Mouse (Mus musculus) heart, embryonic 12.5 days (tissue): ENCODE results near the gene Uimc1. TPM values are rescaled to one million over a fixed set of nuclear protein-coding genes. Genes with fewer than 3 reads are reported as not detected.

ENCODE experiments used
- ATAC-seq: fragments of 200-750 bp; cut with Nextera tagmentation; 2 replicates; pipeline ENCODE4 v1.8.0; 2017; ENCODE audit warnings: moderate TSS enrichment, moderate library complexity; ENCODE audit not compliant: insufficient number of reproducible peaks, low FRiP score
- H3K27ac ChIP-seq: fragments of 300-500 bp; sonication (generic); 2 replicates; pipeline ENCODE4 v1.5.1; 2016; ENCODE audit warnings: mild to moderate bottlenecking, moderate library complexity; ENCODE audit not compliant: poor library complexity, severe bottlenecking
- H3K27me3 ChIP-seq: fragments of 300-500 bp; sonication (generic); replicated peaks from 2 replicates; pipeline ENCODE4 v1.6.1; 2016; ENCODE audit warnings: mild to moderate bottlenecking, moderate library complexity
- H3K36me3 ChIP-seq: fragments of 300-500 bp; sonication (generic); 2 replicates; pipeline ENCODE4 v1.6.1; 2016; ENCODE audit warnings: mild to moderate bottlenecking, moderate library complexity
- H3K4me1 ChIP-seq: fragments of 300-500 bp; sonication (generic); replicated peaks from 2 replicates; pipeline ENCODE4 v1.6.1; 2016; ENCODE audit warnings: mild to moderate bottlenecking
- H3K4me2 ChIP-seq: fragments of 300-500 bp; sonication (generic); 2 replicates; pipeline ENCODE4 v1.6.1; 2016; ENCODE audit warnings: mild to moderate bottlenecking, moderate library complexity
- H3K4me3 ChIP-seq: fragments of 300-500 bp; sonication (generic); 2 replicates; pipeline ENCODE4 v1.5.1; 2016; ENCODE audit warnings: mild to moderate bottlenecking
- H3K9ac ChIP-seq: fragments of 300-500 bp; sonication (generic); 2 replicates; pipeline ENCODE4 v1.6.1; 2016; ENCODE audit warnings: mild to moderate bottlenecking, moderate library complexity
- H3K9me3 ChIP-seq: fragments of 300-500 bp; sonication (generic); replicated peaks from 2 replicates; pipeline ENCODE4 v1.6.1; 2016; ENCODE audit warnings: mild to moderate bottlenecking, moderate library complexity
- WGBS: fragments of 180-500 bp; shearing (Covaris S2); methylation state at CpG from one replicate; pipeline ENCODE4 v1.1.7; 2016; 5-methylcytosine and 5-hydroxymethylcytosine counted together
- polyA plus RNA-seq: library from polyadenylated mRNA; unstranded; fragments of >200 nt; fragmentation: Nextera tagmentation; extraction: Ambion mirVana; gene quantifications from 2 replicates; pipeline ENCODE4 v1.2.1, GENCODE M21; 2016

Uimc1 gene
- 14.3 and 15.4 TPM in 2 replicates for polyA plus RNA-seq

GRCm38 (mm10) chr13:55099726-55100478 is at the start of gene Uimc1:
Uimc1 (minus strand) TSS chr13:55100300.
- H3K9me3 ChIP-seq = no peaks in the 10 kb centered on the region
- peak; percentile 93 for ATAC-seq
- H3K36me3 ChIP-seq = no peaks in the 10 kb centered on the region
- H3K4me3 ChIP-seq = peak within 1 kb of the TSS; percentile 89
- H3K9ac ChIP-seq = peak within 1 kb of the TSS; percentile 97
- peak within 1 kb of the TSS; percentile 94 for H3K27ac ChIP-seq
- peak within 1 kb of the TSS; percentile 74 for H3K4me2 ChIP-seq
- peaks cover 6% of the 10 kb centered on the region for H3K4me1 ChIP-seq
- no peaks in the 10 kb centered on the region for H3K27me3 ChIP-seq
- WGBS = under 1% methylated on average over 78 of the region's 81 CpGs

GRCm38 (mm10) chr13:55140271-55140670 is 40.2 kb upstream of the Uimc1 start:
- Histone ChIP-seq H3K27ac (no peak overlapping the region), H3K9ac (no peak overlapping the region), H3K36me3 (no peaks in the 10 kb centered on the region), H3K4me2 (no peak overlapping the region), H3K4me3 (no peak overlapping the region), H3K9me3 (no peaks in the 10 kb centered on the region; the same call in 1 of the 2 replicates), H3K4me1 (peaks cover 1% of the 10 kb centered on the region; the same call in 1 of the 2 replicates), H3K27me3 (no peaks in the 10 kb centered on the region)
- no peak for ATAC-seq
- WGBS = 69% methylated on average over 2 of the region's 2 CpGs

DNA sequence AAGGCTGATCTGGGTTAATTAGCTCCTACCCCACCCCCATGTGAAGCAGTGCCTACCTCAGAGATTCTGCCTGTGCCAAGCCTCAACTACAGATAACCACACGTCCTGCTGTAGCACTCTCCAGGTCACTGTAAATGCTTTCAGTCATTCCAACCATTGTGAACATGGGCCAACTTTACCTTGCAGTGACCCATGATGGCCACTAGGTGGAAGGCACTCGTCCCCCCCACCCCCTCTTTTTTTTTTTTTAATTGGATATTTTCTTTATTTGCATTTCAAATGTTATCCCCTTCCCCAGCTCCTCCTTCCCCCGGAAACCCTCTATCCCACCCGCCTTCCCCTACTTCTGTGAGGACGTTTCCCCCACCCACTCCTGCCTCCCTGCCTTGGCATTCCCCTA is 35.3 kb upstream of the Uimc1 start:
- Histone ChIP-seq H3K27me3 (no peaks in the 10 kb centered on the region), H3K4me3 (no peak overlapping the region), H3K4me1 (peaks cover 5% of the 10 kb centered on the region; the same call in 1 of the 2 replicates), H3K27ac (no peak overlapping the region), H3K9me3 (no peaks in the 10 kb centered on the region; the same call in 1 of the 2 replicates), H3K9ac (no peak overlapping the region), H3K36me3 (peaks cover 41% of the 10 kb centered on the region), H3K4me2 (no peak overlapping the region)
- WGBS = 2% methylated on average over 5 of the region's 5 CpGs
- no peak for ATAC-seq

- no peak within 1 kb of the TSS for H3K4me2 ChIP-seq
- peaks cover 59% of the 10 kb centered on the region for H3K36me3 ChIP-seq
- 92% methylated on average over 2 of the region's 2 CpGs for WGBS
- no peaks in the 10 kb centered on the region for H3K9me3 ChIP-seq
- no peak within 1 kb of the TSS for H3K4me3 ChIP-seq
- no peak within 1 kb of the TSS for H3K27ac ChIP-seq
- H3K27me3 ChIP-seq = no peaks in the 10 kb centered on the region
- H3K9ac ChIP-seq = no peak within 1 kb of the TSS
- no peak for ATAC-seq
- peaks cover 5% of the 10 kb centered on the region; the same call in 1 of the 2 replicates for H3K4me1 ChIP-seq
Observed at GRCm38 (mm10) chr13:55133448-55133847, 33.3 kb upstream of the Uimc1 start, which contains the start of gene Gm17617. Gm17617 (minus strand) TSS chr13:55133548.

DNA sequence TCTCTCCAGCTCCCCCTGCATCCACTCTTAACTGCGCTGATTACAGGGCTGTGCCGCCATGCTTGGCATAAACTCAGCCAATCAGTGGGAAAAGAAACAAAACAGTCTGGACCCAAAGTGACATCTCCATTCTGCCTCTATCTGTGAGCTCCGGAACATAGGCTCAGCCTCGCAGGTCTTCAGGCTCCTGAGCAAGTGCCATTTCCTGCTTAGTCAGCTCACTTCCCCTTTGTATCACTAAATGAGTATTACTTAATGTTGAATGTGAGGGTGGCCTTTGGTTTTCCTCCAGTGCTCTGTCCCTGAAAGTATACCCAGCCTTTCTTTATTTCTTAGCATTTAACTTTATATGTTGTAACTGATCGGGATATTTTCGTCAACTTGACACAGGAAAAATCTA is 24.8 kb upstream of the Uimc1 start:
- no peaks in the 10 kb centered on the region for H3K4me1 ChIP-seq
- peaks cover 71% of the 10 kb centered on the region for H3K36me3 ChIP-seq
- H3K27ac ChIP-seq = no peak overlapping the region
- H3K4me2 ChIP-seq = no peak overlapping the region
- no peak for ATAC-seq
- 86% methylated on average over 6 of the region's 6 CpGs for WGBS
- no peaks in the 10 kb centered on the region for H3K27me3 ChIP-seq
- no peak overlapping the region for H3K9ac ChIP-seq
- H3K4me3 ChIP-seq = no peak overlapping the region
- no peaks in the 10 kb centered on the region for H3K9me3 ChIP-seq

GRCm38 (mm10) chr13:55114375-55114774 is 14.3 kb upstream of the Uimc1 start:
- no peak overlapping the region for H3K27ac ChIP-seq
- H3K4me1 ChIP-seq = no peaks in the 10 kb centered on the region
- H3K4me2 ChIP-seq = no peak overlapping the region
- peaks cover 68% of the 10 kb centered on the region for H3K36me3 ChIP-seq
- no peaks in the 10 kb centered on the region for H3K9me3 ChIP-seq
- no peak overlapping the region for H3K9ac ChIP-seq
- 57% methylated on average over 6 of the region's 6 CpGs for WGBS
- no peak overlapping the region for H3K4me3 ChIP-seq
- no peak for ATAC-seq
- H3K27me3 ChIP-seq = no peaks in the 10 kb centered on the region

DNA sequence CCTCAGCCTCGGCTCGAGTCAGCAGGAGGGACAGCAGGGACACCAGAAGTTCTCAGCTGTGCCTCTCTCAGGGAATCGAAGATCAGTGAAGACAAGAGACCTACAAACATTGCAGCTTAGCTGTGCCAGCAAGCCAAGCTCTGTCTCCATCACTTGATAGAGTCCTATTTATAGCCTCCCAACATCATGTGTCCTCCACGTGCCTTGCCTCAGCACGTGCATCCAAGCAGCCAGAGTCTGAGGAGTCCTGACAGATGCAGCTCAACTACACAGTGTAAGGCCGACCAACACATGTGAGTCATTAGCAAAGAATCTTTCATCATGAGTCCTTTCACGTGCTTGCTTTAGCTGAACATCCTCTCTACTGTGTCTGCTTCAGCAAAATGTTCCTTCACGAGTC is 7.6 kb upstream of the Uimc1 start:
- WGBS = 46% methylated on average over 8 of the region's 8 CpGs
- Histone ChIP-seq H3K36me3 (peaks cover 24% of the 10 kb centered on the region), H3K4me1 (peaks cover 24% of the 10 kb centered on the region), H3K4me3 (no peak overlapping the region), H3K9ac (peak overlapping the region; percentile 48; the same call in 1 of the 2 replicates), H3K27ac (peak overlapping the region; percentile 91), H3K4me2 (peak overlapping the region; percentile 42; the same call in 1 of the 2 replicates), H3K27me3 (no peaks in the 10 kb centered on the region), H3K9me3 (no peaks in the 10 kb centered on the region)
- no peak for ATAC-seq

GRCm38 (mm10) chr13:55107116-55107515 is 7.0 kb upstream of the Uimc1 start:
- H3K27ac ChIP-seq = peak overlapping the region; percentile 91
- no peaks in the 10 kb centered on the region for H3K27me3 ChIP-seq
- H3K9me3 ChIP-seq = no peaks in the 10 kb centered on the region
- H3K9ac ChIP-seq = peak overlapping the region; percentile 48; the same call in 1 of the 2 replicates
- H3K4me1 ChIP-seq = peaks cover 24% of the 10 kb centered on the region
- 81% methylated on average over 4 of the region's 4 CpGs for WGBS
- ATAC-seq = no peak
- 0 out of 2 replicates have a peak overlapping the region, but pooled peaks have one; percentile 6 for H3K4me3 ChIP-seq
- peaks cover 24% of the 10 kb centered on the region for H3K36me3 ChIP-seq
- H3K4me2 ChIP-seq = peak overlapping the region; percentile 42; the same call in 1 of the 2 replicates

GRCm38 (mm10) chr13:55105953-55106691 is 6.0 kb upstream of the Uimc1 start:
- peak overlapping the region; percentile 91 for H3K4me3 ChIP-seq
- no peaks in the 10 kb centered on the region for H3K27me3 ChIP-seq
- no peaks in the 10 kb centered on the region for H3K9me3 ChIP-seq
- H3K27ac ChIP-seq = peak overlapping the region; percentile 85
- peak overlapping the region; percentile 75 for H3K4me2 ChIP-seq
- peak overlapping the region; percentile 89 for H3K9ac ChIP-seq
- ATAC-seq = no peak
- H3K36me3 ChIP-seq = peaks cover 21% of the 10 kb centered on the region
- H3K4me1 ChIP-seq = peaks cover 24% of the 10 kb centered on the region
- WGBS = 15% methylated on average over 8 of the region's 8 CpGs

DNA sequence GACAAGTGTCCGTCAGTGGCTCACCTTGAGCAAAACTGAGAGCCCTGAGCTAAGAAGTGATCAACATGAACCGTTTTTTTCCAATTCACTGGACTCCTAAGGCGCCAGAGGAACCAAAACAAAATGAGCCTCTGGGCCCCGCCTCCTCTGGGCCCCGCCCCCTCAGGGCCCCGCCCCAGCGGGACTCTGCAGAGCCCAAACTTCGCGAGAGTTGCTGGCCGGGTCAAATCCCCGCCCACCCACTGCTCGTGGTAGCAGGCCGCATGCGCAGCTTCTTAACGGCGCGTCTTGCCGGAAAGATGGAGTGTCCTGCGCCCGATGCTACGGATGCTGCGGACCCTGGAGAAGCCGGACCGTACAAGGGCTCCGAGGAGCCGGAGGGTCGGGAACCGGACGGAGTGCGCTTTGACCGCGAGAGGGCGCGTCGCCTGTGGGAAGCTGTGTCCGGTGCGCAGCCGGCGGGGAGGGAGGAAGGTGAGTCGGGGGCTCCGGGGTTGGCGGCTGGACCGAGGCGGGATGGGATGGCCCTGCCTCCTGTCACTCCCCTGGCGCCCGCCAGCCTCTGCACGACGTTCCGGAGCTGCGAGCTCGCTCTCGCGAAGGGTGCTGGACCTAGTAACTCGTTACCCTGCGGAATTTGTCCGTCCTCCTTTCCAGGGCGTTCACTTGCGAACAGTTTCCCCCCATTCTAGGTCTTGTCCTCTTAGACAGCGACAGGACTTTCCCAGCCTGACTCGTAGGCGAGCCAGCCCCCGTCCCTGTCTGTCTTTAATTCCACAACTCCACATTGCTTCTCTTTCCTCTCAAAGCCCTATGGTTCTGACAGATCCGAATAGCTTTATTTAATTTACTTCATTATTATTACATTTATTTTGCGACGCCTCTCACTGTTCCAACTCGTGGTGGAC is 5.2 kb upstream of the Uimc1 start, which contains the start of gene Zfp346:
Gene Zfp346, plus strand, starts transcription at position 267 of the 908 bp plus-strand sequence.
- peak within 1 kb of the TSS; percentile 75 for H3K4me2 ChIP-seq
- peak within 1 kb of the TSS; percentile 91 for H3K4me3 ChIP-seq
- H3K9ac ChIP-seq = peak within 1 kb of the TSS; percentile 89
- H3K27ac ChIP-seq = peak within 1 kb of the TSS; percentile 85
- peaks cover 21% of the 10 kb centered on the region for H3K36me3 ChIP-seq
- WGBS = under 1% methylated on average over 64 of the region's 66 CpGs
- ATAC-seq = peak; percentile 96
- no peaks in the 10 kb centered on the region for H3K9me3 ChIP-seq
- H3K27me3 ChIP-seq = no peaks in the 10 kb centered on the region
- peaks cover 24% of the 10 kb centered on the region for H3K4me1 ChIP-seq
